Mouse (Mus musculus): ENCODE data around the gene Elf1.
A peak's percentile ranks its signal among the peaks of the same experiment; 100 is the strongest.
"Not testable (repeated sequence)": the region's sequence is repeated elsewhere in the genome, so short reads cannot be mapped to it uniquely, and the experiment has no call there.

Gene Elf1

DNA sequence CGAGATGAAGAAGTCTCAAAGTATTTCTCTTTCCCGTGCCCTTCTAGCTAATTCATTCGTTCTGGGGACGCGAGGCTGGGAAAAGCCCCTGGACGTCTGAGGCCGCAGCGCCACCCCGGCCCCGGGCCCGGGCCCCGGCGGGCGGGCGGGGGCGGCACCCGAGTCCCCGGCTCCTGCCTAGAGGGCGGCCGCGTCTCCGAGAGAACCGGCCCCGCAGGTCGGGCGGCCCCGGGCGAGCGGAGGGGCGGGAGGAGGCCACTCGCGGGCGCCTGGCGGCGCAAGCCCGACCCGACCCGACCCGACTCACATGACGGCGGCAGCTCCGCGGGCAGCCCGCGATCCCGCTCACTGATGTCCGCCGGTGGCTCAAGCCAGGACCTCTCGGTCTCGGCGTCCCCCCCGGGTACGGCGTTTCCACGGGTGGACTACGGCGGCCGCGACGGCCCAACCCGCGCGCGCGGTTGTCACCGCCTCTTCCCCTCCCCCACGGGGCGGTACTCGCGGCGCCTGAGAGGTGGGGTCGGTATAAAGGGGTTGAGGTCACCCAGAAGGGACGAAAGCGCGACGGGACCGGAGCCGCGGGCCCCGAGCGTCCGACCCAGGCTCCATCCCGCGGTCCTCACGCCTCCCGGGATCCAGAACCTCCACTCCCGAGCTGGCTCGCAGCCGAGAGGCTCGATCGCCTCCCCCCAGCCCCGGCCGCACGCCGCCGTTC lies at the start of gene Elf1:
Elf1 (plus strand) TSS at position 571 of the 715 bp plus-strand sequence.
- DNase-seq (ENCODE audit: extremely low spot score, low spot score): peak; percentile 94

DNA sequence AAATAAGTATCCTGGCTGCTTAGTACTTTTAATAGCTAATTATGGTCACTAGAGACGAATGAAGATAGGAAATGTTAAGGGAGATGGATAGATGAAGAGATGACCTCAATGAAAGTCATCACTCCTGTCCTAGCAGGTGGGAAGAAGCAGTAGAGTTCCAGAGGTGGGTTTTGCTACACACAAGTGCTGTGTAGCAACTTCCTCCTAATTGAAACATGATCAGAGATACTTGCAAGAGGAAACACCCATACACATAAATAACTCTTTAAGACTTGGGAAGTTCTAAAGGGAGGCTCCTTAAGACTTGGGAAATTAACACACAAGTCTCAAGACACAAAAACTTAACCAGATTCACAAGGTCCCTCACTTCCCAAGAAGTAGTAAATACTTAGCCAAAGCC lies 46.9 kb upstream of the Elf1 start:
- no peak for DNase-seq (ENCODE audit: extremely low spot score, low spot score)

DNA sequence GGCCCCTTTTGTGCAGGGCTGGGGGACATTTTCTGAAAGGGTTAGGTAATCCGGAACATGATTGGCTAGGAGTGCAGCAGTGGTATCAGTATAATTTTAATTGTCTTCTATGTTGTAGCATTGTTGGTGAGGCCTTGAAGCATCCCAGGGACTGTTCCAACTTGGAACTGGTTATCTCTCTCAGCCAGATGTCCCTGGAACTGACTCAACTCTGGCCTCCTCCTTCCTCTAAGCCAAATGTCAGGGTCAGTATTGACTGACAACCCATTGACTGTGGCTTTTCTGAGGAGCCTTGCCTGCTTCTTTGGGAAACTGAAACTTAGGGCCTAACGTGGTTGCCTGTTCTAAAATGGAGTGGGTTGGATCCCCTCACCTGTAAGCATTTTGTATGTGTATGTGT lies 40.3 kb upstream of the Elf1 start:
- no peak for DNase-seq (ENCODE audit: extremely low spot score, low spot score)

DNA sequence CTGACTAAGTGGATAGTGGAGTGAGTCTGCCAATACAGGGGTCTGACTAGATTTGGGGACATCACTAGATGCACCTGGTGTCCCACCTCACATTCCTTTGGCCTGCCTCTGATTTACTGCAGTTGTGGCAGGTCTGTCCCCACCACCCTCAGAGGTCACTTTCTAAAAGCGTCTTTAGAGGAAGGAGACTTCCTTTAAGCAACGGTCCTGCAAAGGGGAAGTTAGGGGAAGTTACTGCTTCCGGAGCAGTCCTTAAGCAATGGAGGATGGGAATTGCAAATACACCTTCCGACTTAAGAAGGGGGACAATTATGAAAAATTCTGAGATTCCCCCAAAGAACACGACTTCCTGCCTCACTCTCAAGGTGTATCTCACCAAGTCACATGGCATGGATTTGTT lies 39.6 kb upstream of the Elf1 start:
- no peak for DNase-seq (ENCODE audit: extremely low spot score, low spot score)

DNA sequence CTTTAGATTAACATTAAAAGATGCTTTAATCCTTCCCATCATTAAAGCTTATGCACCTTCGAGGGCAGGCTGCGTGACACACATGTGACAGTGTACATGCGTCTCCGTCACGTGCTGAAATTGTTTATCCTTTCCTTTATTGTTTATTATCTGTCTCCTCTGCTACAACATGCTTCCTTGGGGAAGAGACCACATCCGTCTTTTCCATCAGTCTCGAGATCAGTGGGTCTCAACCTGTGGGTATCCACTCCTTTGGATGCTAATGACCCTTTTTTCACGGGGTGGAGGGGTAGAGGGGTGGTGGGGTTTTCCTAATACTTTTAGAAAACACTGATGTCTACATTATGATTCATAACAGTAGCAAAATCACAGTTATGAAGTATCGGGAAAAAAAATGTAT lies 36.4 kb upstream of the Elf1 start:
- no peak for DNase-seq (ENCODE audit: extremely low spot score, low spot score)

DNA sequence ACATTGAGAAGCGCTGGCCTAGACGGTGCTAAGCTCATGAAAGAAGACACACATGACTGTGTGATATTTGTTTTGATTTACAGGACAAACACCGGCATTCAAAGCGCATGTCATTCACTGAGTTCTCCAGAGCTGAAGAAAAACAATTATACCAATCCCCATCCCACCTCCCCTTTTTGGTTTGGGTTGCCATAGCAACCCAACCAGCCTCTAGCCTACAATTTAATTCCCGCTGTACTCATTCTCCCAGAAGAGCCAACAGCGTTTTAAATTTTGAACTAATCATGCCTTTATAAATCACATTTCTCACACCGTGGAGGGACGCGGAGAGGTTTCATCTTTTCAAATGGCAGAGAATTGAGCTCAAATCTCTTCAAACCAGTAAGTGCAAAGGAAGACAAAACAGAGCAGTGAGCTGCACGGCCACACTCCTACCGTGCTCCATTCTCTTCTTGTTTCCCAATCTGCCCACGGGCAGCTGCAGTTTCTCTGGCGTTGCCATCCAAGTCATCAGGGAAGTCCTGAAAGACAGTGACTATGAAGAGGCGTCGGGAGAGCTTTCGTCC lies 35.9 kb upstream of the Elf1 start:
- DNase-seq (ENCODE audit: extremely low spot score, low spot score): no peak

DNA sequence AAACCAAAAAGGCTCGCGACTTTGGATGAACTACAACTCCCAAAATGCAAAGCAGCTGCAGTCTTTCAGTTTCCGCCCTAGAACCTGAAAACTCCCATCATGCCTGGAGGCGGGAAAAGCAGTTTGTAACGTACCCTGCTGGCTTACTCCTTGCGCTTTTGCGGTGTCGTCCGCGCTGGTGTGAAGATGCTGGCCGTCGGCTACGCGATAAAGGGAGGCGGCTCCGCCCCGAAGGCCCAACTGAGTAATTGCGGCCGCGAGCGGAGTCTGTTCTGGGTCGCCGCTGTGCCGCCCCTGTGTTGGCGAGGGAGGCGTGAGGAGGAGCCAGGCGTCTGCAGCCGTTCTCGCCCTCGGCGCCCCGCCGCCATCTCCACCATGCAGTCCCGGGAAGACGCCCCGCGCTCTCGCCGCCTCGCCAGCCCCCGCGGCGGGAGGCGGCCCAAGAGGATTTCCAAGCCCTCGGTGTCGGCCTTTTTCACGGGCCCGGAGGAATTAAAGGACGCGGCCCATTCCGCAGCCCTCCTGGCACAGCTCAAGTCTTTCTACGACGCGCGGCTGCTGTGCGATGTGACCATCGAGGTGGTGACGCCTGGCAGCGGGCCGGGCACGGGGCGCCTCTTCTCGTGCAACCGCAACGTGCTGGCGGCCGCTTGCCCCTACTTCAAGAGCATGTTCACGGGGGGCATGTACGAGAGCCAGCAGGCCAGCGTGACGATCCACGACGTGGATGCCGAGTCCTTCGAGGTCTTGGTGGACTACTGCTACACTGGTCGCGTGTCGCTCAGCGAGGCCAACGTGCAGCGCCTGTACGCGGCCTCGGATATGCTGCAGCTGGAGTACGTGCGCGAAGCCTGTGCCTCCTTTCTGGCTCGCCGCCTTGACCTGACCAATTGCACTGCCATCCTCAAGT lies 29.1 kb upstream of the Elf1 start, which contains the start of gene Kbtbd6:
Kbtbd6 (plus strand) TSS at position 155 of the 910 bp plus-strand sequence.
- peak; percentile 90 for DNase-seq (ENCODE audit: extremely low spot score, low spot score)

DNA sequence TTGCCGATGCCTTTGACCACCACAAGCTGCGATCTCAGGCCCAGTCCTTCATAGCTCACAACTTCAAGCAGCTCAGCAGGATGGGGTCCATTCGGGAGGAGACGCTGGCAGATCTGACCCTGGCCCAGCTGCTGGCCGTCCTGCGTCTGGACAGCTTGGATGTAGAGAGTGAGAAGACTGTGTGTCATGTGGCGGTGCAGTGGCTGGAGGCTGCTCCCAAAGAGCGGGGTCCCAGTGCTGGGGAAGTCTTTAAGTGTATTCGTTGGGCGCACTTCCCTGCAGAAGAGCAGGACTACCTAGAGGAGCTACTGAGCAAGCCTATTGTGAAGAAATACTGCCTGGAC lies 28.4 kb upstream of the Elf1 start:
- DNase-seq (ENCODE audit: extremely low spot score, low spot score): not testable (repeated sequence)

DNA sequence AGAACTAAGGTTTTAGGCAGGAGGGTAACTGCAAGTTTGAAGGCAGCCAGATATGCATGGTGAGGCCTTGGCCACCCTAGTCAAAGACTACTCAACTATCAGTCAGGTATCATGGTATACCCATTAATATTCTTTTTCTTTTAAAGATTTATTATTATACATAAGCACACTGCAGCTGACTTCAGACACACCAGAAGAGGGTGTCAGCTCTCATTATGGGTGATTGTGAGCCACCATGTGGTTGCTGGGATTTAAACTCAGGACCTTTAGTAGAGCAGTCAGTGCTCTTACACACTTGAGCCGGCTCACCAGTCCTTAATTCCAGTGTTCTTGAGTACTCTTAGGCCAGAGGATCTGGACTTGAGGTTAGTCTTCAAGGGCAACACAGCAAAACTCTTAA lies 20.6 kb upstream of the Elf1 start:
- DNase-seq (ENCODE audit: extremely low spot score, low spot score): no peak

DNA sequence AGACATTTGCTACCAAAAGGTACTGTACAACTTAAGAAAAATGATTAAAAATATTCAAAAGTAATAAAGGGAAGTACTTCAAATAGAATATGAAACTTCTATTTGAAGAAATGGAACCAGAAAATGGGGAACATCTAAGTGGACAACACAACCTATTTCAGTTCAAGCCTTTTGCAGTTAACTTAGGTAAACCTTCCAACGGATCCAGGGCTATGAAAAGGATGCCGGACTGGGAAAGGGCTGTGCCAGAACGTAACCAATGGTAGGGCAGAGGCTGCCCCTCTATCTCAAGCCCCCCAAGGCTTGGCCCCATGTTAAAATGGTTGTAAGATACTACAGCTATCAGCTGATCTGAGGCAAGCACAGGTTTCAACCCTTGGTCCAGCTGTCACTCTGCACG lies 20.0 kb upstream of the Elf1 start:
- DNase-seq (ENCODE audit: extremely low spot score, low spot score): no peak

DNA sequence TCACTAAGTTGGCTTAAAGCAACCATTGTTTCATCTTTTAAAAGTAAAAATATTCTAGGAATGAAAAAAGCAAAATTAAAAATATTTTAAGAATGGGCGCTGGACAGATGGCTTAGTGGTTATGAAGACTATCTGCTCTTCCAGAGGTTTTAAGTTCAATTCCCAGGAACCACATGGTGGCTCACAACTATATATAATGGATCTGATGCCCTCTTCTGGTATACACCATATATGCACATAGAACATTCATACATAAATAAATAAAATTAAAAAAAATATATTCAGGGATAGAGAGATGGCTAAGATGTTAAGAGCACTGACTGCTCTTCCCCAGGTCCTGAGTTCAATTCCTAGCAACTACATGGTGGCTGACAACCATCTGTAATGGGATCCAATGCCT lies 15.4 kb upstream of the Elf1 start:
- no peak for DNase-seq (ENCODE audit: extremely low spot score, low spot score)

DNA sequence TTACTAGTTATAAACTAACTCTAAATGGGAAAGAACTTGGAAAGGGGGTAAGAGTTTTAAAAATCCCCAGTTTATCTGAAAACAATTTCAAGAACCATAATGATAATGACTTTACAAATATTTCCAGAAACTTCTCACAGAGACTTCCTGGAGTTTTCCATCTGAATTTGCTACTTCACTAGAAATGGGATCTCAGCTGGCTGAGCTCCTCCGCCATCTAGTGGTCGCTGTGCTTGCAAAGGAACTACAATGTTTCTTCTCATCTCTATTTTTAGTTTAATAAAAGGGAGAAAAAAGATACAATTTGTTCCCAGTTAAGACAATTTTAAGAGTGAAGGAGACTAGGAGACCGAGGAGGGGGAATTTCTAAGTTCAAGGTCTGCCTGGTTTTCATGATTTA lies 13.4 kb upstream of the Elf1 start:
- peak; percentile 39 for DNase-seq (ENCODE audit: extremely low spot score, low spot score)

DNA sequence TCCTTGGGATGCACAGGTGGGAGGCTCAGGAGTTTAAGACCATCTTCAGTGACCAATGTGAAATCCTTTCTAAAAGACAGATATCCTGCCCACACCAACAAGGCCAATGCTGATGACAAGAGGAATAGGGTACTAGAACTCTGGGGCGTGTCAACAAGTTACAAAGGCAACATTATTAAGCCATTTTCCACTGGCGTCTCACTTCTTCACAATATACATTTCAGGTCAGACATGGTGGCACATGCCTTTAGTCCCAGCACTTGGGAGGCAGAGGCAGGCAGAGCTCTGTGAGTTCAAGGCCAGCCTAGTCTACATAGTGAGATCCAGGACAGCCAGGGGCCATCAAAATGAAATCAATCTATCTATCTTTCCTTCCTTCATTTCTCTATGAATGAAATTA lies 7.6 kb upstream of the Elf1 start:
- no peak for DNase-seq (ENCODE audit: extremely low spot score, low spot score)

DNA sequence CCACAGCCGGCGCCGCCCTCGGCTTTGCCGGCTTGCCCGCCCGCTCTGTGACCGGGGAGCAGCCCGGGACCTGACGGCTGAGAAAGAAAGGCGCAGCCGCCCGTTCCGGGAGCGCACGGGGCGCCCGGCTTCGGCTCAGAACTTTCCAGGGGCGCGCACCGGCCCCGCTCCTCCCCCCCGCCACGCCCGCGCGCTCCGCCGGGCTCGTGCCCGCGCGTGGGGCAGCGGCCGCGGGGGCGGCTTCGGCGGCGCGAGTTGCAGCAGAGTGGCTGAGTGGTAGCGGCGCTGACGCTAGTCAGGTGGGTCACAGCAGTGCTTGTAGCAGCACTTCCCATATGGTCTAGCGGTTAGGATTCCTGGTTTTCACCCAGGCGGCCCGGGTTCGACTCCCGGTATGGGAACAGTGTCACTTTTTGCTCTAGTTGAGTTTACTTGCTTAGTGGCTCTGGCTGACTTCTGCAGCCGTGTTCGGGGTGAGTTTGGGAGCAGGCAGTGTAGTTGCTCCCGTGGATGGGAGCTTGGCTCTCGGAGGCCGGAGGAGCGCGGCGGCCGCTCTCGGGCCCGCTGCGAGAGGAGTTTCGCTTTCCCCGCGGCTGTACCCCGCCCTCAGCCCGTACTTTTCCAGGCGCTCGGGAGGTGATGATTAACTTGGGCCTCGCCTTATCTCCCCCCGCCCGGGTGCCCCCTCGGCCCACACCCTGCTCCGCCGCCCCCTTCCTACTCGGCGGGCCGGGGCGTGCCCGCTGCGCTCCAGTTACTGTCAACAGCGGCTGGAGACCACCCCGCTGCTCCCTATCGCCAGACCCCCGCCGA lies 551 bp downstream of the Elf1 start, which contains the start of gene Wbp4:
Wbp4 (minus strand) TSS at position 182 of the 813 bp plus-strand sequence.
- DNase-seq (ENCODE audit: extremely low spot score, low spot score): peak; percentile 98

DNA sequence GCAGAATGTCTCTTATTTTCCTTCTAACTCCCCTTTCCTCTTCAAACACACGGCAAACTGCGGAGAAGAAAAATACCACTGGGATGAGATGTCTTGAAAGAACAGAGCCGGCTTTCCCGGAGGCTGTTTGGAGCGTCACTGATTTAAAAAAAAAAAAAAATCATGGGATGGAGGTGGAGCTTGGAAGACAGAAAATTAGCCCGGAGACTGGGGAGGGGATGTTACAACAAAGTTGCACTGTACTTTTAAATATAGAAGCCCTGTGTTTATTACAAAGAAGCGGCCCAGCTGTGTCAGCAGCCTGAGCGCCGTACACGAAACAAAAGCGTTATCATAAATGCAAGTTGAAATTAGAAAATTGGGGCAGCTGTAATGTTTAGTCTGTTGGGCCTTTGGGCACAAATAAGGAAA lies 1.3 kb downstream of the Elf1 start:
- no peak for DNase-seq (ENCODE audit: extremely low spot score, low spot score)

DNA sequence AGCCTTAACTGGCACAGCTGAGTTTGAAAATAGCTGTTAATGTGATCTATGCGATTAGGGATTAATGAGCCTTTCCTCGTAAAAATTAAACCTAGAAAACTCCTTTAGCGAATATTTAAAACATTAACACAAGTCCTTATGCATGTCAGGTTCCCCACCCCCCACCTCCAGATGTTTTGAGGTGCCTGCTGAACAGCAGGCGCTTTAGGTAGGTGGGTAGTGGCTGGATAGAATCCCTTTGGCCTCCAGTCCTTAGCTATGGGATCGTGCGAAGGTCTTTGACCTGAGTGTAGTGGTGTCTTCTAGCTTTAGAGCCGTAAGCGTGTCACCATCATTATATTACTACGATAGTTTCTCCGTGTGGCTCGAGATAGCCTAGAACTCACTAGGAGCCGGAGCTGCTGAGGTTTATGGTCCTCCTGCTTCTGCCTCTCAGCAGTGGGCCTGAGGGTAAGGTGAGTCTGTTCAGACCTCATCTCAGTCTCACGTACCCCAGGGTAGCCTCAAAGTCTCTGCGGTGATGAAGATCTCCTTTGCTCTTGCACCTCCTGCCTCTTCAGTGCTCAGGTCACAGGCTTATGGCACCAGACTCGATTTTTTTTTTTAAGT lies 1.9 kb downstream of the Elf1 start:
- DNase-seq (ENCODE audit: extremely low spot score, low spot score): peak; percentile 20

DNA sequence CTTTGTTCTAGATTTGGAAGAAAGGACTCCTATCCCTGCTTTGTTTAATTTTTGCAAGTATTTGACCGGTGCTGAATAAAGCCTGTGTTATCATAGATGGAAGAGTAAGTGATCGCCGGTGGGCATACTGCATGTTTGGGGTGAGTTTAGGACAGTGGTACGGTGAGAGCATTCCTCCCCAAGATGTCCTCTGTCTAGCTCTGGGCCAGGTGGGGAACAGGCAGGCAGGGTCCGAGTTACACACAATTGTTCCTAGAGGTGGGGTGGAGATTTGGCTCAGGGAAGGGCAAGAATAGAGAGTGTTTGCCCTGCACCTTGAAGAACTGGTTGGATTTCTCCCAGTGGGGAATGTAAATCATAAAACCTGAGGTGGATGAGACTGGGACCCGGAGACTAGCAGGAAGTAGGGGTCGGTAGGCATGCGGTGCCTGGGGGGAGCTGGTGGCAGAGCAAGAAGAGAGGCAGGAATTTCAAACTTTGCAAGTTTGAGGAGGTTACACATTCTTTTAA lies 2.7 kb downstream of the Elf1 start:
- DNase-seq (ENCODE audit: extremely low spot score, low spot score): no peak

DNA sequence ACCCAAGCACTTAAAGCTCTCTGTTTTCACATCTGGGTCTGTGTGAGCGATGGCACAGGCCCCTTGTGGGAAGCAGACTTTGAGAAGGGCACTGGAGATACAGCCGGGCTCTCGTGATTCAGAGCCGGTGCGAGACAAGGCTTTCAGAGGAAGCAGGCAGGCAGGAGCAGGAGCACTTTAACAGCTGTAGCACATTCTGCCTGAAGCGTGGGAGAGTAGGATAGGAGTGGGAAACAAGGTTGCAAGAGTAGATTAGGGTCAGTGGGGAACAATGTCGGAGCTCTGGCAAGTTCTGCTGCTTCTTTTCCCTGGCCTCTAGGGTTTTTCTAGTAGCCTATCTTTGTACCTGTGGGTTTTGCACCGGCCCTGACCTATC lies 5.6 kb downstream of the Elf1 start:
- DNase-seq (ENCODE audit: extremely low spot score, low spot score): no peak

DNA sequence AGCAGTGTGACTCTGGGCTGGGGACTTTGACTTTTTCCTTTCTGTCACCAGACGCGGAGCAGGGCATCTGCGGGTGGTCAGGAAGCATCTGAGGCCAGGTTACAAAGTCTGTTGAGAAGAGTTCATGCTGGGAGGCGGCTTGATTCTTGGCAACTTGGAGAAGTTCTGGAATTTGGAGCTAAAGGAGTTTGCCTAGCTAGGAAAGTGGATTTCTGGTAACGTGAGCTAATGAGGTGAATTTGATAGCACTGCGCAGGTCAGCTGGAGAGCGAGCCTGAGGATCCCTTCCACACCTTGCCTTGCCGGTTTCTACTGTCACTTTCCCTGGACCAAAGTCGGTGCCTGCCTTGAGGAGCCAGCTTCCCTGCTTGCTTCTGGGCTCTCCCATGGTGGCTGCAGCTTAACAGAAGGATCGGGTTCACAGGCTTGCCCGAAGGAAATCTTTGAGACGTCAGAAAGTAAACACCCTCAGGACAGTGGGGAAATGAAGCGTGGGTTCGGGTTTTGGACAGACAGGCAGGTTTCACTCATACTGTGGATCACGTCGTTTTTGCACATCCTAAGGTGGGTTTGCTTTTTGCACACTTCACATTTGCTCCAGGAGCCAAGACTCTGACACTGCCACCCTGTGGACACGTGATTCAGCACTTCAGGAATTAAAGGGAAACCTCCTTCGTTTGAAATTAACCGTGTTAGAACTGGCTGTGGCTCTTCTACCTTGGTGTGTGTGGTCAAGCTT lies 6.2 kb downstream of the Elf1 start:
- DNase-seq (ENCODE audit: extremely low spot score, low spot score): peak; percentile 33

DNA sequence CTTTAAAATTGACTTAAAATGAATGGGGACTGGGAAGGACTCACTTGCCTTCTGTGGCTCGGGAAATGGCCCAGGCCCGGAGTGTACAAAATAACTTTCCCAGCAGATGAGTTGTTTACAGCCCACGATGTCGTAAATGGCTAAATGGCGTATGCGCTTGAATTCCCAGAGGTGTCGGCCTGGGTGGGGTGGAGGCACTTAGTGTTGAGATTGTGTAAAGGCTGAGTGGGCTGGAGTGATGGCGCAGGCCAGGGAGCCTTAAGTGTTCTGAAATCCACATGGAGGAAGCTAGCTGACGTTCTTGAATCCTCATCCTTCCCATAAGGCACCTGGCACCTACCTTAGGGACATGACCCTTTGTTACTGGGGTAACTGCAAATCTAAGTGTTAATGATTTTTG lies 7.5 kb downstream of the Elf1 start:
- no peak for DNase-seq (ENCODE audit: extremely low spot score, low spot score)

All from neural tube, embryonic 10.5 days (tissue).